Mouse (Mus musculus): ENCODE results near the gene Elmo2. TPM values are rescaled to one million over a fixed set of nuclear protein-coding genes. Genes with fewer than 3 reads are reported as not detected.

Gene Elmo2
- total and polyA plus RNA-seq, 3 experiments, result 17.4 to 27.6 TPM; not detected in 1

DNA sequence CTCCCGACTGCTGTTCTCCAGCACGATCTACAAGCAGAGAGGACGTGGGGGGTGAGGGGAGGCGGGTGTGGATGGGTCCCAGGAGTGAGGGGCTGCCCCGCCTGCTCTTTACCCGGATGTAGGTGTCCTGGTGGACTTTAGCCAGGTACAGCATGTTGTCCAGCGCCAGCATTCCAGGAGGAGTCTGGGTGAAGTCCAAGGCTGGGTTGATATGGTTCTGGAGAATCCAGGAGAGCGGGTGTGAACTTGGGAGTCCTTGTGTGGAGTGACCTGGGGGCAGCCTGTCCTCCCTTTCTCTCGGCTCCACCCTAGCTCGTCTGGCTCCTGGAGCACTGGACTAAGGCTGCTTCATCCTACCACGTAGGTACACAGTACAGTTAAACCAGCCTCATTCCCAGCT is 28.9 kb downstream of the Elmo2 start:
- no peak for TF ChIP-seq POLR2A (IDR thresholded peaks at IDR 0.05; ENCODE audit: control insufficient read depth in 1 of 2, insufficient read depth in 1 of 2, low read depth in 1 of 2, low read length in 2 of 2, poor library complexity in 1 of 2)
- no peak for TF ChIP-seq RAD21 (IDR thresholded peaks at IDR 0.05; ENCODE audit: low read depth, low read length)
- H3K9me3 ChIP-seq (replicated peaks; ENCODE audit: insufficient read depth, low read length), result no peaks in the 10 kb centered on the region
- no peak overlapping the region for H3K27ac ChIP-seq (ENCODE audit: control insufficient read depth, low read depth, low read length)
- H3K4me1 ChIP-seq (ENCODE audit: control insufficient read depth in 1 of 2, insufficient read depth in 2 of 2, low read length in 2 of 2), result no peaks in the 10 kb centered on the region
- no peaks in the 10 kb centered on the region for H3K79me2 ChIP-seq (ENCODE audit: control insufficient read depth, insufficient read depth, low read length, poor library complexity)
- no peak for DNase-seq (ENCODE audit: low read depth, low spot score)
- no peaks in the 10 kb centered on the region for H3K36me3 ChIP-seq (ENCODE audit: control insufficient read depth in 1 of 2, insufficient read depth in 2 of 2, low read length in 2 of 2)
- H3K9ac ChIP-seq (ENCODE audit: control insufficient read depth, low read depth, low read length, poor library complexity, severe bottlenecking), result no peak overlapping the region
- H3K27me3 ChIP-seq (ENCODE audit: control insufficient read depth in 1 of 2, insufficient read depth in 2 of 2, low read length in 2 of 2), result no peaks in the 10 kb centered on the region
- no peak overlapping the region for H3K4me3 ChIP-seq (ENCODE audit: control insufficient read depth in 1 of 2, insufficient read depth in 1 of 2, low read depth in 2 of 2, low read length in 2 of 2)

DNA sequence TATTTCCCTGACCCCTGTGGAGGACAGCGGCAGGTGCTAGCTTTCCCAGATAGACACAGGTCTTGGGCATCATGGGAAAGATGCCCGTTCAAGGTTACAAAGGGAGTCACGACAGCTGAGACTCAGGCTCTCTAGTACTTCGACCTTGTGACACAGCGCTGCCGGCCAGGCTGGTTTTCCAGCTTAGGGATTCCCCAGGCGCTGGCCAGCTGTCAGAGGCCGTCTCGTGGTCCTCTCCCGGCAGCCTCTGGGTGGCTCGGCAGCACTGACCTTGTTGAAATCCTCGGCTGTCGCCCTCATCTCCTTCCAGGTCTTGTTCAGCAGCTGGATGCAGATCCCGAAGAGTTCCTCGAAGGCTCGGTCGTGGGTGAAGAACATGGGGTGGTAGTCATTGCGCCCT is 29.7 kb downstream of the Elmo2 start:
- no peak for DNase-seq (ENCODE audit: low read depth, low spot score)
- Histone ChIP-seq H3K9me3 (replicated peaks; ENCODE audit: insufficient read depth, low read length) (no peaks in the 10 kb centered on the region), H3K79me2 (ENCODE audit: control insufficient read depth, insufficient read depth, low read length, poor library complexity) (no peaks in the 10 kb centered on the region), H3K4me1 (ENCODE audit: control insufficient read depth in 1 of 2, insufficient read depth in 2 of 2, low read length in 2 of 2) (no peaks in the 10 kb centered on the region), H3K9ac (ENCODE audit: control insufficient read depth, low read depth, low read length, poor library complexity, severe bottlenecking) (no peak overlapping the region), H3K27ac (ENCODE audit: control insufficient read depth, low read depth, low read length) (no peak overlapping the region), H3K36me3 (ENCODE audit: control insufficient read depth in 1 of 2, insufficient read depth in 2 of 2, low read length in 2 of 2) (no peaks in the 10 kb centered on the region), H3K27me3 (ENCODE audit: control insufficient read depth in 1 of 2, insufficient read depth in 2 of 2, low read length in 2 of 2) (no peaks in the 10 kb centered on the region), H3K4me3 (ENCODE audit: control insufficient read depth in 1 of 2, insufficient read depth in 1 of 2, low read depth in 2 of 2, low read length in 2 of 2) (no peak overlapping the region)
- no peak for TF ChIP-seq RCOR1 (IDR thresholded peaks at IDR 0.05; ENCODE audit: low read depth, low read length)
- TF ChIP-seq CHD1 (IDR thresholded peaks at IDR 0.05; ENCODE audit: low read depth, low read length), result no peak
- TF ChIP-seq ZC3H11A (IDR thresholded peaks at IDR 0.05; ENCODE audit: low read depth, low read length), result no peak
- TF ChIP-seq ZKSCAN1 (IDR thresholded peaks at IDR 0.05; ENCODE audit: low read depth, low read length), result no peak
- TF ChIP-seq MEF2A (IDR thresholded peaks at IDR 0.05; ENCODE audit: extremely low read depth, insufficient replicate concordance, low read depth, low read length, poor library complexity, severe bottlenecking), result no peak

DNA sequence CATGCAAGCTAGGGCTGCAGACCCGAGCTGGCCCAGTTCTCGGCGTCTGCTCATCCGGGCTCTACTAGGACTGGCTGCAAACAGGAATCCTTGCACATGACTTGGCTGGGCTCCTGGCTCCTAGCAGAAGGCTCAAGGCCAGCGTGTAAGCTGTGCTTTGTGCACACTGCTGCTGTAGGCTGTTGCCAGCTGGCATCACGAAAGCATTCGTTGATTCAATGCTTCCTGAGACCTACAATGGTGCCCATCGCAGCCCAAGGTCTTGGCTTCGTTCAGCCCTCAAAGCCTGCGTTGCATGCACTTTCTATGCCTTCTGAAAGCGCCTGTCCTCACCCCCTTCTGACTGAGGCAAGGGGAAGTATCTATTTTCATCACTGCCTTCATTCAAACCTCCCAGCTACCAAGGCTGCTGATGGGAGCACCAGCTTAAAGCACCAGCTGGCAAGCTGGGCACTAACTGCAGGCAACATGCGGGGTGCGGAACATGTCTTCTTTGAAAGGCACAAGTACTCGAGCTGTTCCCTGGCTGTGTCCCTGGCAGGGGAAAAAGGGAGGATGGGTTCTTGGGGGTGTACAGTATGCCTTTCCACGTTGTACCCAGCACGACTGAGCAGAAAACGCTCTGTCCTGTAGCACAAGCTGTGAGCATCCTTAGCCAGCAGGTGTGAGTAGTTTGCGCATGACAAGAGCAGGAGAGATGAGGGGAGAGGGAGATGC is 37.8 kb downstream of the Elmo2 start:
- no peak for TF ChIP-seq CHD2 (IDR thresholded peaks at IDR 0.05; ENCODE audit: low read length)
- no peak for TF ChIP-seq MAX (IDR thresholded peaks at IDR 0.05; ENCODE audit: low read length)
- no peak for TF ChIP-seq ETS1 (IDR thresholded peaks at IDR 0.05; ENCODE audit: low read depth, low read length)
- no peak overlapping the region for H3K27ac ChIP-seq (ENCODE audit: control insufficient read depth, low read depth, low read length)

More for the DNA sequence above, 37.8 kb downstream of the Elmo2 start:
- DNase-seq (ENCODE audit: low read depth, low spot score), result peak; percentile 12
- no peaks in the 10 kb centered on the region for H3K27me3 ChIP-seq (ENCODE audit: control insufficient read depth in 1 of 2, insufficient read depth in 2 of 2, low read length in 2 of 2)
- H3K36me3 ChIP-seq (ENCODE audit: control insufficient read depth in 1 of 2, insufficient read depth in 2 of 2, low read length in 2 of 2), result peaks cover 0 to 2% of the 10 kb centered on the region in 2 experiments; a peak in 2 of 4 replicates
- peaks cover 3 to 17% of the 10 kb centered on the region in 2 experiments for H3K4me1 ChIP-seq (ENCODE audit: control insufficient read depth in 1 of 2, insufficient read depth in 2 of 2, low read length in 2 of 2)
- H3K9ac ChIP-seq (ENCODE audit: control insufficient read depth, low read depth, low read length, poor library complexity, severe bottlenecking), result no peak overlapping the region
- H3K9me3 ChIP-seq (replicated peaks; ENCODE audit: insufficient read depth, low read length), result no peaks in the 10 kb centered on the region
- H3K79me2 ChIP-seq (ENCODE audit: control insufficient read depth, insufficient read depth, low read length, poor library complexity), result peaks cover 7% of the 10 kb centered on the region; the same call in 1 of the 2 replicates
- no peak overlapping the region for H3K4me3 ChIP-seq (ENCODE audit: control insufficient read depth in 1 of 2, insufficient read depth in 1 of 2, low read depth in 2 of 2, low read length in 2 of 2)

Data from MEL (cell line).